Mouse (Mus musculus) WW6 (cell line): Measurements from ENCODE around the gene Dpm1.

Experiments
- DNase-seq: peaks from one replicate; pipeline ENCODE4 v3.0.0-alpha.2; 2013; ENCODE audit warnings: low read depth, low spot score

The Dpm1 gene

DNA sequence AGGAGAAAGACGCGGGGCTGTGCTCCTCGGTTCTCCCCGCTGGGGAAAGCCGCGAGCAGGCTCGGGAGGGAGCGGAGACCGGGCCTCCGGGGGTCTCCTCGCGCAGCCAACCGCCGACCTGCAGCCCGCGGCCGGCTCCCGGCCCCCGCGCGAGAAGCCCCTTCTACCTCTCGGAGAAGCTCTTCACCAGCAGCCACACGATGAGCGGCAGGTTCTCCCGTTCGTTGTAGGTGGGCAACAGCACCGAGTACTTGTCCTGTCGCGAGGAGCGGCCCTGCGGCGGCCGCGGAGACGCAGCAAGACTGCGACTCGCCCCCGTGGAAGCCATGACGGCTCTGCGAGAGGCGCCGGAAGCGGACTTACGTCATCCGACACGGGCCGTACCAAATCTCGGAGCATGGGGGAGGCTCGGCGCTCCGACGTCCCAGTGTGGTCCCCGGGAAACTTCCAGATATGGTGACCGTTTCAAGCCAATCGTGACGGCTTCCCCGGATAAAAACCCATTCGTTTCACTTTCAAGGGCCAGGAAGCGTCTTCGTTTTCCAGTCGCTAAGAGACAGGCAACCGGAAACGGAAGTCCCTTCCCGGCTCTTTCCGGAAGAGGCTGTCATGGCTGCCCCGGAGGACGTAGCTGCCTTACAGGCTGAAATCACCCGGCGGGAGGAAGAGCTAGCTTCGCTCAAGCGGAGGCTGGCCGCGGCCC is at the start of gene Dpm1, which contains the start of the genes Gm20716 and Mocs3:
TSS of gene Dpm1 (minus strand) at position 566 of the 703 bp plus-strand sequence.
TSS of gene Gm20716 (minus strand) at position 339 of the 703 bp plus-strand sequence.
TSS of gene Mocs3 (plus strand) at position 597 of the 703 bp plus-strand sequence.
- peak; percentile 59 for DNase-seq

- DNase-seq, result no peak
Observed at GRCm38 (mm10) chr2:168274374-168274935, 44.1 kb upstream of the Dpm1 start.

DNA sequence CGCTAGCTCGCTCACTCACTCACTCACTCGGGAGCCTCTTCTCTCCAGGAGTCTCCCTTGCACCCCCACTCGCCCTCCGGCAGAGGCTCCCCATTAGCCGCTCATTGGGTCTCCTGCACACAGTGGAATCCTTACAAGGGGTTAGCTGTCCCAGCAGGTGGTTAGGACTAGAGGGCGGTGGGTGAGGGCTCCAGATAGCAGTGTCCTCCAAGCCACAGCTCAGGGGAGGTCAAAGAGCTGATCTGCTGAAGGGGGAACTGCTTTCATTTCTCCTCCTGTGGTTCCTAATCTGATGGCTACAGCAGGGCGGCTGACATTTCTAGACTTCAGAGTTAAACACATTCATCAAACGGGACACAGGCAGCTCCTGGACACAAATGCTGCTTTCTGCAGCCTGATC is 43.0 kb upstream of the Dpm1 start:
- DNase-seq, result no peak

DNA sequence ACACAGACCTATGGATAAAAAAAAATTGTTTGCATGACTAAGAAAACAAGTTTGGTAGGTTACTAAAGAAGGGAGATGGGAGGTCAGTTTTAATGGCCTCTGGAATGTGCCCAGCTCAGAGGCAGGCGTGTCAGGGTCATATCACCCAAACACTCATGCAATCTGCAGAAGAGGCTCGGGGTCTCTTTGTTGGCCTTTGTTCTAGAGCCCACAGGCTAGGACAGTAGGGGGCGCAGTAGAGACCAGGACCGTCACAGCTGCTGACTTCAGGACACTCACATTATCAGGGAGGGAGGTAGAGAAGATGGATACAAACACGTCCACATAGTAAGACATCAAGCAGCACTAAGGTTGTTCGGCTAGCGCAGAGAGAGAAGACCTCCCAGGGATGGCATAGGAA is 37.6 kb upstream of the Dpm1 start:
- no peak for DNase-seq

DNA sequence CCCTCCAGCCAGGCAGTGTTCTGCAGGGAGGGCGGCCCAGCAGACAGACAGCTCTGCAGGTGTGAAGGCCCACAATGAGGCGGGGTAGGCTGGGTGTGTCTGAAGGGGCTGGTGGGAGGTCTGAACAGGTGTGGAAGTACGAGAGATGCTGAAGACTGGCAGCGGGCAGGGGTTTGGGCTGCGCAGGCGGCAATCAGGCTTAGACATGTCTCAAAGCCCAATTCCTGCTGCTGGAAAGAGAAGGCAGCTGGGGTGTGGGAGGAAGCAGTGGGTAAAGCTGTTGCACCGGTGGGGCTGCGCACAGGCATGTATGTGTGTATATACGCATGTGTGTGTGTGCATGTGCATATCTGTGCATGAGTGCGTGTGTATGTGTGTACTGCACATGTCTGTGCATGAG is 30.5 kb upstream of the Dpm1 start:
- DNase-seq, result no peak

DNA sequence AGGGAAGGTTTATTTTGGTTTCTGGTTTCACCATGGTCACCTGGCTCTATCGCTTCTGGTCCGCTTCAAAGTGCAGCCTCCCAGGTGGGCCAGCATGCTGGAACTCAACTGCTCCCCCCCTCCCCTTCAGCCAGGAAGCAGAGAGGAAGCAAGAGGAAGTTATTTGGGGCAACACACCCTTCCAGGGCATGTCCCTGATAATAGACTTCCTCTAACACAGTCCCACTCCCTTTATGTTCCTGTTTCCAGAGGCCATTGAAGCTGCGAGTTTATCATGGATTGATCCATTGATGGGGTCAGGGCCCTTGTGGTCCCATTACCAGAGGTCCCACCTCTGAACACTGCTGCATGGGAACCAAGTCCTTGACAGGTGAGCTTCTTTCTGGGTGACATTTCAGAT is 29.7 kb upstream of the Dpm1 start:
- no peak for DNase-seq

DNA sequence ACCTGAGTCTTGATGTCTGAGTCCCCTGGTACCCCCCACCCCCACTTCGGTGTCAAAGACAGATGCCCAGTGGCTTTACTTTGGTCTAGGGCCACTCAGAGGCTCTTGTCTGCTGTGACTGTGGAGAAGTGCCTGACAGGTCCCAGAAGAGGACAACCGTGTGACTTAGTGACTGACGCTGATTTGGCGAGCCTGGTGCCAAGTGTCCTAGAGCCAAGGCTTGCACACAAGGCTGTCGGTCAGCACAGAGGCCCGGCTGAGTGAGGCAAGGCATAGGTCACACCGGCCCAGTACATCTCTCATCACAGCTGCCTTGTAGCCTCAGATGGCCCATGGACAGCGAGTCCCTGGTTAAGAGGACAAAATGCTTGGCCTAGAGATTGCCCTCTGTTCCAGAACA is 28.7 kb upstream of the Dpm1 start:
- no peak for DNase-seq

DNA sequence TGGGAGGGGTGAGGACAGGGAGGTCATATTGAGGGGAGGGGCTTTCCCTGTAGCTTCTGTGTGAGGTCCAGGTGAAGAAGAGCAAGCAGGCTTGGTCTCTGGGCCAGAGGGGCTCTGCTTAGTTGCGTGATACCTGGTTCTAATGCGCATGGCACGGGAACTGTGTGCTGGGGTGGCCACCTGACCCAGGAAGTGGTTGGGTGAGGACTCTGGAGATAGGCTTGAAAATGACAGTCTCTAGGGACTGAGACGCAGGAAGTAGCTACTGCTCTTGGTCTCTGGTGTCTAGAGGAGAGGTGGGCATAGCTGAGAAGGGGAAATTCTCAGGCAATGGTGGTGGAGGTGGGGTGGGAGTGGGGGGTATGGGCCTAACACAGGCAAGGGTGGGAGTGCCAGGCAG is 26.8 kb upstream of the Dpm1 start:
- no peak for DNase-seq

DNA sequence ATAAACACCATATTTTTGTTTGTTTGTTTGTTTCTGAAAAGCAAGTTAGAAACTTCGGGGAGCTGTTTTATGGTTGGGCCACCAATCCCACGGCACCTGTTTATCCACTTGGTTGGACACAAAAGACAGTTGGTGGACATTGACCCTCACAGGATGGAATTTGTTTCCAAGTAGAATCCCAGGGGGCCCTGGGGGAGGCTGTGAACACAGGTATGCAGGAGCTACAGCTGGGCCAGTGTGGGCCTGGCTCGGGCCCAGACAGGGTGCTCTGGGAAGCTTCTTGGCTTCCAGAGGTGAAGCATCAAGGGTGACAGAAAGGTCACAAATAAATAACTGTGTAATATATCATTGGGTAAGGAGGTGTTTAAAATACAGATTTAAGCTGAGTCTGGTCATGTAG is 26.1 kb upstream of the Dpm1 start:
- DNase-seq, result no peak

DNA sequence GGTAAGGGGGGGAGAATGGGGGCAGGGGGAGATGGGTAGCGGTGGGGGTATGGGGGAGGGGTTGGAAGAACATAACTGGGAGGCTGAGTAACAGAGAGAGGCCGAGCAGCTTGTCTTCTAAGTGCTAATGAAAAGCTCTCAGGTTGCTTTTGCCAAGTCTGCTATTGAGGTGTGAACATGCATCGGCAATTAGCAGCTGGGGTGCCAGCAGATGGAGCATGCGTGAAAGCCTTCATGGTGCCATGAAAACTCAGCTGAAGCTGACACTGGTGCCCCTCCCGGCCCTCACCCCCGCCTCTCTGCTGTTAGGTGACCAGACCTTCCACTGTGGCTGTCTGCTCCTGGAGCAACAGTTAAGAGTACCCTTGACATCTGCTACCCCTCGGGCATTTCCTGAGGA is 23.4 kb upstream of the Dpm1 start:
- DNase-seq, result no peak

- DNase-seq, result peak; percentile 84
Observed at GRCm38 (mm10) chr2:168252639-168253292, 22.4 kb upstream of the Dpm1 start.

DNA sequence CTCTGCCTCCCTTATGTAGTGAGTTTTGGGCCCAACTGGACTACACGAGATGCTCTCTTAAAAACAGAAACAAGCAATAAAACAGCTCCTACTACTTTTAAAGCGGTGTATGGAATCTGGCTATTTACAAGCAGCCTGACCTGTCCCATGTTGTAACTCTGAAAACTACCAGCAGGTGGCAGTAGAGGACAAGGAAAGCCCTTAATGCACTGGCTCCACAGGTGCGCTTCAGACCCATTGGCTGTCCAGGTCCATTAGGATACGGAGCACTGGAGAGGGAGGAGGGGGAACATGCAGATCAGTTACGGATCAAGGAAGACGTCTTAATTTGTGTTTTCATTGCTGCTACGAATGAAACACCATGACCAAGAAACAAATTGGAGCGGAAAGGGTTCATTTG is 19.9 kb upstream of the Dpm1 start:
- DNase-seq, result peak; percentile 69

DNA sequence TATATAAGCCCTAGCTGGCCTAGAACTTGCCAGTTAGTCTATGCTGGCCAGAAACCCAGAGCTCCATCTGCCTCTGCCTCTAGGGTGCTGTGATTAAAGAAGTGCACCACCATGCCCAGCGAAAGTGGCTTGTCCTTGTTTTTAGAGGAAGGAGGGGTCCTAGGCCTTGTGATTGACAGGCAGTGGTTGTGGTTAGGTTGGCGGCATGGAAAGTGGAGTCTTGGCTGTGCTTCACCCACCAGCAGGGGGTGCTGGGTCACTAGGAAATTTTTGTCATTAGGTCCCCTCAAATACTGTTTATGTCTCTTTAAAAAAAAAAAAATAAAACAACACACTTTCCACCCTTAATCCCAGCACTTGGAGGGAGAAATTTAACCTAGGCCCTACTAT is 18.5 kb upstream of the Dpm1 start:
- DNase-seq, result no peak

- no peak for DNase-seq
Observed at GRCm38 (mm10) chr2:168248167-168248855, 17.9 kb upstream of the Dpm1 start.

DNA sequence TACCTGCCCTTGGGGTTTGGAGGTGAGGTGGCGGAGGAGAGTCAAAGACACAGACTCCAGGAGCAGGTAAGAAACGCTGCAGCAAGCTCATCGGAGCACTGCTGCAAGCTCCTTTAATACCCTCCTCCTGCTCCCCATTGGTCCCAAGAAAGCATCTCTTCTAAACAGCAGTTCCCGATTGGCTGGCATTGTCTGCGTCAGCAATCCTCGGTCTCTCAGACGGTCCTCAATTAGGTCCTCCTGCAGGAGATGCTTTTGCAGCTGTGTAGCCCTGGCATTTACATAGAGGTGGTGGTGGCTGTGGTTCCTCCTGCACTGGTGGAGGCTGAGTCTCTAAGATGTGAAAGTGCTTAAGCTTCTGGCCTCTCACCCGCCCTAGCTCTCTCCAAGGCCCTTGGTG is 15.2 kb upstream of the Dpm1 start:
- no peak for DNase-seq

GRCm38 (mm10) chr2:168243278-168243677 is 12.9 kb upstream of the Dpm1 start:
- no peak for DNase-seq

DNA sequence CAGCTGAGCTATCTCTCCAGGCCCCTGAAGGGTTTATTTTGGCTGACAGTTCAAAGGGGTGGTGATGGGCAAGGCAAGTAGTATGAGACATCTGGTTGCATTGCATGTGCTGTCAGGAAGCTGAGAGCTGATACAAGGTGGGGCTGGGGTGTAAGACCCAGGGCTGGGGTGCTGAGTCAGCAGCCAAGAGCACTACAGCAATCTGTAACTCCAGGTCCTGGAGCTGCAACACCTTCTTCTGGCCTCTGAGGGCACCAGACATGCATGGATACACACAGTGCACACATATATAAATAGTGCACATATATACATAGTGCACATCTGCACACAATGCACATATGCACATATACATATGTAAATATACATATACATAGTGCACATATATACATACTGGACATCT is 12.4 kb upstream of the Dpm1 start:
- no peak for DNase-seq

GRCm38 (mm10) chr2:168238335-168238734 is 7.9 kb upstream of the Dpm1 start:
- no peak for DNase-seq

- DNase-seq, result no peak
Observed at GRCm38 (mm10) chr2:168233286-168233685, 2.9 kb upstream of the Dpm1 start.

DNA sequence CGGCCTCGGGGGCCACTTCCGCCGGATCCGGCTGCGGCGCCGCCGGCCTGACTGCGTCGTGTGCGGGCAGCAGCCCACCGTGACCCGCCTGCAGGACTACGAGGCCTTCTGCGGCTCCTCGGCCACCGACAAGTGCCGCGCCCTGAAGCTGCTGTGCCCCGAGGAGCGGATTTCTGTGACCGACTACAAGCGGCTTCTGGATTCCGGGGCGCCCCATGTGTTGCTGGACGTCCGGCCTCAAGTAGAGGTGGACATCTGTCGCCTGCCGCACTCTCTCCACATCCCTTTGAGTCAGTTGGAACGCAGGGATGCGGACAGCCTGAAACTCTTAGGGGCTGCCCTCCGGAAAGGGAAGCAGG is 1.1 kb upstream of the Dpm1 start:
- DNase-seq, result no peak

GRCm38 (mm10) chr2:168230773-168231470 is 531 bp upstream of the Dpm1 start:
- no peak for DNase-seq
